8 mouse cellular contexts compared by ENCODE assay signal in genomic region chr15:40130880-40131478, GRCm38 (mm10). TPM values are rescaled to one million over a fixed set of nuclear protein-coding genes. Genes with fewer than 3 reads are reported as not detected.
DNase-seq lines count a peak whose midpoint lies in the region; ATAC-seq and TF ChIP-seq lines count a peak whose summit lies in the region.

No protein-coding gene starts in this region.

- no peak overlapping the region for H3K4me2 ChIP-seq in liver, embryonic 16.5 days (ENCODE audit: low read depth, low read length)
- no peak overlapping the region for H3K4me2 ChIP-seq in neural tube, embryonic 15.5 days

- TF ChIP-seq POLR2A in thymus, adult 2 months (IDR thresholded peaks at IDR 0.05; ENCODE audit: control insufficient read depth, extremely low read depth, insufficient read depth, low read length, poor library complexity): no peak

- no peak overlapping the region for H3K4me3 ChIP-seq in heart, embryonic 10.5 days
- no peak overlapping the region for H3K4me3 ChIP-seq in liver, embryonic 16.5 days (ENCODE audit: low read depth, low read length)
- no peak overlapping the region for H3K4me3 ChIP-seq in neural tube, embryonic 15.5 days (replicated peaks)
- H3K4me3 ChIP-seq in thymus, adult 2 months (ENCODE audit: control insufficient read depth, insufficient read depth, low read length): no peak overlapping the region

- no peaks in the 10 kb centered on the region for H3K9me3 ChIP-seq in heart, embryonic 10.5 days
- no peaks in the 10 kb centered on the region for H3K9me3 ChIP-seq in liver, embryonic 16.5 days (replicated peaks; ENCODE audit: control insufficient read depth, low read length)
- no peaks in the 10 kb centered on the region for H3K9me3 ChIP-seq in neural tube, embryonic 15.5 days (replicated peaks)

- H3K27me3 ChIP-seq in heart, embryonic 10.5 days (ENCODE audit: insufficient read depth, poor library complexity, severe bottlenecking): peaks cover 6% of the 10 kb centered on the region; the same call in 1 of the 2 replicates
- H3K27me3 ChIP-seq in liver, embryonic 16.5 days (ENCODE audit: control insufficient read depth, insufficient read depth, low read depth, low read length): no peaks in the 10 kb centered on the region
- no peaks in the 10 kb centered on the region for H3K27me3 ChIP-seq in neural tube, embryonic 15.5 days (replicated peaks)
- no peaks in the 10 kb centered on the region for H3K27me3 ChIP-seq in thymus, adult 2 months (ENCODE audit: control insufficient read depth, insufficient read depth, low read length)

- no peak overlapping the region for H3K9ac ChIP-seq in liver, embryonic 16.5 days (ENCODE audit: low read depth, low read length)
- no peak overlapping the region for H3K9ac ChIP-seq in neural tube, embryonic 15.5 days (replicated peaks)

- H3K4me1 ChIP-seq in heart, embryonic 10.5 days: peaks cover 23% of the 10 kb centered on the region
- no peaks in the 10 kb centered on the region for H3K4me1 ChIP-seq in liver, embryonic 16.5 days (ENCODE audit: control insufficient read depth, low read depth, low read length)
- H3K4me1 ChIP-seq in neural tube, embryonic 15.5 days: 0 out of 2 replicates have a peak, but pooled peaks cover 3% of the 10 kb centered on the region
- no peaks in the 10 kb centered on the region for H3K4me1 ChIP-seq in thymus, adult 2 months (replicated peaks; ENCODE audit: control insufficient read depth, insufficient read depth, low read length)

- H3K27ac ChIP-seq in heart, embryonic 10.5 days: no peak overlapping the region
- H3K27ac ChIP-seq in liver, embryonic 16.5 days (ENCODE audit: low read length): no peak overlapping the region
- no peak overlapping the region for H3K27ac ChIP-seq in neural tube, embryonic 15.5 days (replicated peaks)
- H3K27ac ChIP-seq in thymus, adult 2 months (ENCODE audit: control insufficient read depth, insufficient read depth, low read length): no peak overlapping the region

- 18% methylated on average over 15 of the region's 15 CpGs for WGBS in heart, embryonic 10.5 days
- 9% methylated on average over 15 of the region's 15 CpGs for WGBS in liver, embryonic 16.5 days (ENCODE audit: insufficient replicate concordance)
- 21% methylated on average over 15 of the region's 15 CpGs for WGBS in neural tube, embryonic 15.5 days
- 11% methylated on average over 15 of the region's 15 CpGs for WGBS in thymus, adult 2 months

- DNase-seq in CD4-positive helper T cell, adult 2 months (ENCODE audit: low read depth, low spot score): peak; percentile 48
- DNase-seq in adrenal gland, postnatal 14 days: peak; percentile 87
- DNase-seq in embryo, embryonic 9.5 days (ENCODE audit: extremely low spot score): peak; percentile 75
- peak; percentile 84 for DNase-seq in heart, embryonic 10.5 days (ENCODE audit: low spot score)
- DNase-seq in kidney, postnatal 10 days: peak; percentile 87
- DNase-seq in thymus, adult 2 months: peak; percentile 73

- peak; percentile 74; the same call in 1 of the 2 replicates for TF ChIP-seq CTCF in thymus, adult 2 months (IDR thresholded peaks at IDR 0.05; ENCODE audit: borderline replicate concordance, control insufficient read depth, extremely low read depth, insufficient read depth, low read length, poor library complexity)

- ATAC-seq in liver, embryonic 16.5 days (ENCODE audit: low read depth): 0 out of 2 replicates have a peak, but pooled peaks have one; percentile 11
- peak; percentile 45; the same call in 1 of the 2 replicates for ATAC-seq in neural tube, embryonic 15.5 days (ENCODE audit: low FRiP score)

- no peaks in the 10 kb centered on the region for H3K36me3 ChIP-seq in heart, embryonic 10.5 days
- no peaks in the 10 kb centered on the region for H3K36me3 ChIP-seq in liver, embryonic 16.5 days (ENCODE audit: control insufficient read depth, insufficient read depth)
- no peaks in the 10 kb centered on the region for H3K36me3 ChIP-seq in neural tube, embryonic 15.5 days
- no peaks in the 10 kb centered on the region for H3K36me3 ChIP-seq in thymus, adult 2 months (ENCODE audit: control insufficient read depth, insufficient read depth, low read length)

RNA-seq across cellular contexts. Expression of gene 9330182O14Rik, which starts 3.2 kb away (rescaled TPM):
- 0.19 and 0.22 TPM in 2 replicates for total RNA-seq in adrenal gland, postnatal 14 days (2021)
- polyA plus RNA-seq in heart, embryonic 10.5 days (2016; fragmentation: Nextera tagmentation; extraction: Ambion mirVana): not detected in 2 replicates
- polyA plus RNA-seq in liver, embryonic 16.5 days (2015; fragmentation: Nextera tagmentation; extraction: Ambion mirVana): not detected in 2 replicates
- polyA plus RNA-seq in neural tube, embryonic 15.5 days (2015; fragmentation: Nextera tagmentation; extraction: Ambion mirVana): not detected in 2 replicates
- polyA plus RNA-seq in thymus, adult 2 months (2012; rRNA removed): not detected in 2 replicates
